Mouse (Mus musculus) neural tube, embryonic 14.5 days (tissue): Measurements from ENCODE around the gene Fkbp5. TPM values are rescaled to one million over a fixed set of nuclear protein-coding genes. Genes with fewer than 3 reads are reported as not detected.

Source experiments
- ATAC-seq: fragments of 200-750 bp; cut with Nextera tagmentation; 2 replicates; pipeline ENCODE4 v1.8.0; 2017; ENCODE audit warnings: low read depth, mild to moderate bottlenecking, moderate TSS enrichment, moderate library complexity
- H3K27ac ChIP-seq: fragments of 300-500 bp; sonication (generic); 2 replicates; pipeline ENCODE4 v1.5.1; 2014; ENCODE audit warnings: low read depth, mild to moderate bottlenecking, control low read depth, low read length, moderate library complexity, mixed read lengths
- H3K27me3 ChIP-seq: fragments of 300-500 bp; sonication (generic); 2 replicates; pipeline ENCODE4 v1.6.1; 2014; ENCODE audit warnings: low read length; ENCODE audit not compliant: control insufficient read depth, insufficient read depth
- H3K36me3 ChIP-seq: fragments of 300-500 bp; sonication (generic); 2 replicates; pipeline ENCODE4 v1.6.1; 2014; ENCODE audit warnings: low read length, mixed read lengths; ENCODE audit not compliant: control insufficient read depth, insufficient read depth
- H3K4me1 ChIP-seq: fragments of 300-500 bp; sonication (generic); 2 replicates; pipeline ENCODE4 v1.6.1; 2014; ENCODE audit warnings: low read length; ENCODE audit not compliant: control insufficient read depth, insufficient read depth
- H3K4me2 ChIP-seq: fragments of 300-500 bp; sonication (generic); 2 replicates; pipeline ENCODE4 v1.6.1; 2014; ENCODE audit warnings: mild to moderate bottlenecking, low read depth, low read length, control low read depth
- H3K4me3 ChIP-seq: fragments of 300-500 bp; sonication (generic); 2 replicates; pipeline ENCODE4 v1.5.1; 2014; ENCODE audit warnings: low read depth, low read length, control low read depth, mixed read lengths
- H3K9ac ChIP-seq: fragments of 300-500 bp; sonication (generic); replicated peaks from 2 replicates; pipeline ENCODE4 v1.6.1; 2014; ENCODE audit warnings: low read depth, mild to moderate bottlenecking, control low read depth, low read length, mixed read lengths
- H3K9me3 ChIP-seq: fragments of 300-500 bp; sonication (generic); 2 replicates; pipeline ENCODE4 v1.6.1; 2016; ENCODE audit warnings: low read length; ENCODE audit not compliant: control insufficient read depth
- WGBS: fragments of 180-500 bp; shearing (Covaris S2); extraction: QIAGEN DNeasy Blood & Tissue Kit; methylation state at CpG from one replicate; pipeline ENCODE4 v1.1.7; 2014; 5-methylcytosine and 5-hydroxymethylcytosine counted together
- polyA plus RNA-seq: library from polyadenylated mRNA; unstranded; fragments of >200 nt; fragmentation: Nextera tagmentation; extraction: Ambion mirVana; gene quantifications from 2 replicates; pipeline ENCODE4 v1.2.1, GENCODE M21; 2014

The Fkbp5 gene
- polyA plus RNA-seq, 1 experiment from 2014 or later: 11.1 TPM

DNA sequence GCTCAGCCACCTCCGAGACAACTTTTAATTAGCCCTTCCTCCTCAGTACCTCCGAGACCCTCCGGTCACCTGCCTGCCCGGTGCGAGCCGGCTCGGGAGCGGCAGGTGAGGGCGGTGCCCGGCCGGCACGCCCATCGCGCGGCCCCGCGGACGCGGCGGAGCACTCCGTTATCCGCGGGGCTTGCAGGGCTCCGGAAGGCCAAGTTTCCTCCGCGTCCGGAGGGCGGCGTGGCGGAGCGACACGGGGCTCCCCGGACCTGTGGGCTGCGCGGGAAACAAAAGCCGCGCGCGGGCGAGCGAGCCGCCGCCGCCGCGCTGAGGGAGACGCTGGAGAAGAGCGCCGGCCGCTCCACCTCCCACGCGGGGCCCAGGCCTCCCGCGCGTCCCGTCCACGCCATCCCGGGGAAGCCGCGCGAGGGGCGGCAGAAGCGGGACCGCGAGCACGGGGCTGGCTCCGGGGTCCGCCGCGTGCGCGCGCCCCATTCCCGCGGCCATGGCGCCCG is 31.8 kb downstream of the Fkbp5 start:
- H3K9me3 ChIP-seq: no peaks in the 10 kb centered on the region
- peak overlapping the region; percentile 82 for H3K9ac ChIP-seq
- WGBS: under 1% methylated on average over 38 of the region's 77 CpGs
- H3K27ac ChIP-seq: peak overlapping the region; percentile 84
- ATAC-seq: peak; percentile 65
- peak overlapping the region; percentile 72 for H3K4me2 ChIP-seq
- H3K27me3 ChIP-seq: no peaks in the 10 kb centered on the region
- no peaks in the 10 kb centered on the region for H3K36me3 ChIP-seq
- 0 out of 2 replicates have a peak, but pooled peaks cover 6% of the 10 kb centered on the region for H3K4me1 ChIP-seq
- H3K4me3 ChIP-seq: peak overlapping the region; percentile 80

DNA sequence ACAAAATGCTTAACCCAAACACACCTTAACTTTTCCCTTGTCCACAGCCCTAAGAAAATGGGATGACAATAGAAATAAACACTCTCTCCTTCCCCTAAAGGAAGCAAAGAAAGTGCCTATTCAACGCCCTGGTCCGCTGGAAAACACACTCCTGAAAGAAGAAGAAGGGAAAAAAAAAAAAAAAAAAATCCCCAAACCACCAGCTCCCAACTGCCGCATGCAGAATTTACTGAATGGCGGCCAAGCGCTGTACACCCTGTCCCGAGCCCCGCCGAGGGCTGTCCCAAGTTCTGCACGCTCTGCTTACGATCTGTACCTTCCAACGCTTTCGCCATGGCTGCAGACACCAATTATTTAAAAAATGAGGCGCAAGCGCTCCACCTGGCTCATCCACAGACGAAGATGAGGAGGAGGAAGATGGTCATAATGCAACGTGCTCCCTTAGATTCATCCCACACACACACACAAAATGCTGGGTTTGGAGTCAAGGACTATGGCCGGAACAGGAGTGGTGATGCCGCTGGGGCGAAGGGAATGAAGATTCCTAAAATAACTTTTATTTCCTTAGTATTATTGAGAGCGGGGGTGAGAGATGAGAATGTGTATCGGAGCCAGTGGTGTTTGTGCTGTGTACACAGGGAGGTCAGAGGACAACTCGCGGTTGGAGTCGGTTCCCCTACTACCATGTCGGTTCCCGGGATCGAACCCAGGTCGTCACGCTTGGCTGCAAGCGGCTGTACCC is 32.5 kb downstream of the Fkbp5 start:
- H3K4me3 ChIP-seq: peak overlapping the region; percentile 80

DNA sequence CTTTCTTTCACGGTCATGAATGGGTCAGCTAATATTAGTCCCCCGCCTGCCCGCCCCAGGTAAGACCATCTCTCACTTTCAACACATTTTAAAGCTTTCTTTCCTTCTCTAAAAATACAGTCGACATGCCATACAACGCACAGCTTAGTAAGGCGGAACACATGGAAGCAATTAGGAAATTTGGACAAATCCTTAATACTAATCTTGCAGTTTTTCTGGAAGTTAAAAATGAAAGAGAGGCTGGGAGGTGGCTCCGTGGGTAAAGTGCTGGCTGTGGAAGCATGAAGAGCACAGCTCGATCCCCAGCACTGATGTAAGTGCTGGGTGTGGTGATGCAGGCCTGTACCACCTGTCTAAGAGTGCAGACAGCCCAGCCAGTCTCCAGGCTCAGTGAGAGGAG is 39.9 kb downstream of the Fkbp5 start:
- Histone ChIP-seq H3K36me3 (no peaks in the 10 kb centered on the region), H3K4me2 (no peak overlapping the region), H3K4me1 (no peaks in the 10 kb centered on the region), H3K9me3 (no peaks in the 10 kb centered on the region), H3K27ac (no peak overlapping the region), H3K4me3 (no peak overlapping the region), H3K27me3 (no peaks in the 10 kb centered on the region), H3K9ac (no peak overlapping the region)
- no peak for ATAC-seq
- 85% methylated on average over 8 of the region's 8 CpGs for WGBS

More for the DNA sequence above, 32.5 kb downstream of the Fkbp5 start:
- Histone ChIP-seq H3K36me3 (no peaks in the 10 kb centered on the region), H3K27ac (peak overlapping the region; percentile 84; the same call in 1 of the 2 replicates), H3K4me2 (peak overlapping the region; percentile 72), H3K27me3 (no peaks in the 10 kb centered on the region), H3K9me3 (no peaks in the 10 kb centered on the region), H3K4me1 (0 out of 2 replicates have a peak, but pooled peaks cover 6% of the 10 kb centered on the region), H3K9ac (peak overlapping the region; percentile 82)
- WGBS: 6% methylated on average over 30 of the region's 30 CpGs
- no peak for ATAC-seq

DNA sequence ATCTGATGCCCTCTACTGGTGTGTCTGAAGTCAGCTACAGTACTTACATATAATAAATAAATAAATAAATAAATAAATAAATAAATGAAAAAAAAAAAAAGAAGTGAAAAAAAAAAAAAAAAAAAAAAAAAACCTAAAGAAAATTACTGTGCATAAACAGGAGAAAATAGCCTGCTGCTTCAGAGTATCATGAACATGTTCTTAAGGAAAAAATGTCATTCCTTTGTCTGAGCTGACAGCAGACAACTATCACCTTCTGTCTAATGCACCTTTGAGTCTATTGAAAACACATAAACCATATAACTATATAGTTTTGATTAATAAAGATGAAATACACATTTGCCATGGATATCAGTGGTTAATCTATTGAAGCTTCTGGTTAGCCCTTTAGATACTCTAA is 40.9 kb downstream of the Fkbp5 start:
- Histone ChIP-seq H3K27me3 (no peaks in the 10 kb centered on the region), H3K27ac (no peak overlapping the region), H3K36me3 (no peaks in the 10 kb centered on the region), H3K4me3 (no peak overlapping the region), H3K4me2 (no peak overlapping the region), H3K4me1 (no peaks in the 10 kb centered on the region), H3K9ac (no peak overlapping the region), H3K9me3 (no peaks in the 10 kb centered on the region)
- ATAC-seq: no peak

DNA sequence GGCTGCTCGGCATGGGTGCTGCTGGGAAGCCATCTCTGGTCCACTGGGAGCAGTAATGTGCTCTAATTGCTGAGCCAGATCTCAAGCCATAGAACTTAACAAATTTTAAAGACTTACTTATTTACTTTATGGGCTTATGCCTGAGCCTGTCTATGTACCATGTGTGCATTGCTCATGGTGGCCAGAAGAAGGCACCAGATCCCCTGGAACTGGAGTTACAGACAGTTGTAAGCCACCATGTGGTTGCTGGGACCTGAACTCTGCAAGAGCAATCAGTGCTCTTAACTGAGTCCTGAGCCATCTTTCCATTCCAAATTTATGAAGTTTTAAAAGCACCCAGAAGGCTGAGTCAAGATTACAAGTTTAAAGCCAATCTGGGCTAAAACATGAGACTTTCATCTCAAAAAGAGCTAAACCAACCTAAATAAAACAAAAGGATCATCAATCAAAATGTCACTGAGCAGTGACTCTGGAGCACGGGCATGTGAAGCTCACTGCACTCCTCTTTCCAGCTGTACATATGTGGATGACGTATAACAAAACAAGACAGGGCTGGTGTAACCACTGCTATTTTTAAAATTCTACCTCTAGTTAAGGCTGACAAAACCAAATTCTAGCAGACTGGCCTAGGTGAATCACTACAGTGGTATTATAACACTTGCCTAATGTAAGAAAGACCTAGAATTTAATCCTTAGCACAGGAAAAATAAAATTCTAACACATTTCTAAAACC is 41.6 kb downstream of the Fkbp5 start:
- Histone ChIP-seq H3K9ac (no peak overlapping the region), H3K27ac (no peak overlapping the region), H3K9me3 (no peaks in the 10 kb centered on the region), H3K4me1 (no peaks in the 10 kb centered on the region), H3K4me3 (no peak overlapping the region), H3K27me3 (no peaks in the 10 kb centered on the region), H3K4me2 (no peak overlapping the region), H3K36me3 (no peaks in the 10 kb centered on the region)
- WGBS: 62% methylated on average over 3 of the region's 3 CpGs
- ATAC-seq: no peak

DNA sequence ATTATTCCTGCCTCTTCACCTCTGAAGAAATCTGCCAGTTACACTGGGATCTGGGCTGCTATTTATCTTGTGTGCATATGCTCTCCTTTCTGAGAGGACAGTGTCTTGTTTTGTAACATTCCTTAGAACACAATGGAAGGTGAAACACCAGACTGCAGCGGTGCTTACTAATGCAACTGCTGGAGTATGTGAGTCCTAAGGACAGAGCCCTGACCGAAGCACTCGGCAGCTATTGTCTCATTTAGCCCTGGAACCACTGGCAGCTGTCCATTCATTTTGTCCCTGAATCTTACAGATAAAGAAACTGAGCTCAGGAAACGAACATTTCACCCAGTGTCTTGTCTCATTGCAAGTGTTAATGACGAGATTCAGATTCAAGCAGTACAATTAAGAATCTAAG is 44.6 kb downstream of the Fkbp5 start:
- Histone ChIP-seq H3K9ac (no peak overlapping the region), H3K36me3 (no peaks in the 10 kb centered on the region), H3K27me3 (no peaks in the 10 kb centered on the region), H3K27ac (no peak overlapping the region), H3K4me2 (no peak overlapping the region), H3K4me1 (no peaks in the 10 kb centered on the region), H3K4me3 (no peak overlapping the region), H3K9me3 (no peaks in the 10 kb centered on the region)
- 55% methylated on average over 5 of the region's 5 CpGs for WGBS
- no peak for ATAC-seq

DNA sequence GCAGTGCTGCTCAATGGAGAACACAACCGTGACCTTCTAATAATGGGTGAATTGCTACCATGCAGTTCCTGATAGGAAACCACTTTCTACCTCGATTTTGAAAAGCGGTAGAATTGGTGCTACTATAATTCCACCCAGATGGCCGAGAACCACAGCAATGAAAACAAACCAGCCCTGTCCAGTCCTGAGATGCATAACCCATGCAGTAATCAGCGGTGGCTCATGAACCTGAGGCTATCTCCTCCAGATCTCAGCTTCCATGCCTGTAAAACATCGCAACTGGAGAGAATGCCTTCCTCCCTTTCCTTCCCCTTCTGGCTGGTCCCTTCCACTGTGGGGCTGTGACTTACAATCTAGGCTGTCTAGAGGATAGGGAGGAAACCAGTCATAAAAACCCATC is 46.5 kb downstream of the Fkbp5 start:
- H3K9ac ChIP-seq: no peak overlapping the region
- no peaks in the 10 kb centered on the region for H3K4me1 ChIP-seq
- H3K4me3 ChIP-seq: no peak overlapping the region
- no peaks in the 10 kb centered on the region for H3K9me3 ChIP-seq
- WGBS: 76% methylated on average over 6 of the region's 6 CpGs
- H3K4me2 ChIP-seq: no peak overlapping the region
- no peaks in the 10 kb centered on the region for H3K27me3 ChIP-seq
- no peaks in the 10 kb centered on the region for H3K36me3 ChIP-seq
- no peak for ATAC-seq
- H3K27ac ChIP-seq: no peak overlapping the region

DNA sequence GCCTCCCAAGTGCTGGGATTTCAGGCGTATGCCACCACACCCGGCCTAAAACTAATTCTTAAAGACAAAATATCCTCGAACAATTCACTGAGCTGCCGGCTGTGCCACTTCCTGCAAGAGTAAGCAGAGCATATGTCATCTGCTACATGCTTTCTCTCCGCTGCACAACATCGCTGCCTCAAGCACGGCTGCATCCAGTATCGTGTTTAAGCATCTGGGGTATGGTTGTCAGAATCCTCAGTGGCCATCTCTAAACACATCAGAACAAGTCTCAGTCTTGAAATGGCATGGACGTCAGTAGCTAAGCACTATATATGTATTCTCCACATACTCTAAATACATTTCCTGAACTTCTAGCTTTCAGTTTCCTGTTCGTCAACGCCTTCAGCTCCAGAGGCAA is 49.6 kb downstream of the Fkbp5 start:
- no peaks in the 10 kb centered on the region for H3K27me3 ChIP-seq
- WGBS: 70% methylated on average over 11 of the region's 11 CpGs
- H3K9me3 ChIP-seq: no peaks in the 10 kb centered on the region
- no peak overlapping the region for H3K9ac ChIP-seq
- H3K4me1 ChIP-seq: no peaks in the 10 kb centered on the region
- no peak for ATAC-seq
- no peaks in the 10 kb centered on the region for H3K36me3 ChIP-seq
- no peak overlapping the region for H3K4me2 ChIP-seq
- no peak overlapping the region for H3K4me3 ChIP-seq
- no peak overlapping the region for H3K27ac ChIP-seq

DNA sequence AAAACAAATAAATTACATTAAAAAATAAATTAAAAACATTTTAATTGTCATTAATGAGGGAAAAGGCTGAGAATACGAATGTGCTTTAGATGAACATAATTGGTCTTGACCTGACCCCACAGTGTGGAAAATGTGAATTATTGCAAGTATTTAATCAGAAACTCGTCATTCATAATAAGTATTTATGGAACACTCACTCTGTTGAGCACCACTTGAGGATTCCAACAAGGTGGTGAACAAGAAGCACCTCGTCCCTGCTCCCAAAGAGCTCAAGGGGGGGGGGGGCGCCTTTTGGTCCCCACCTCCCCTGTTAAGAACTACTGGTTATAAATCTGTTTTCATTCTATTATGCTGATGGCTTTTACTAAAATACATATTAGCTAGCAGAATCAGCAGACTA is 51.4 kb downstream of the Fkbp5 start:
- Histone ChIP-seq H3K9me3 (no peaks in the 10 kb centered on the region), H3K4me2 (no peak overlapping the region), H3K36me3 (no peaks in the 10 kb centered on the region), H3K4me3 (no peak overlapping the region), H3K9ac (no peak overlapping the region), H3K4me1 (no peaks in the 10 kb centered on the region), H3K27me3 (no peaks in the 10 kb centered on the region), H3K27ac (no peak overlapping the region)
- 84% methylated on average over 4 of the region's 4 CpGs for WGBS
- no peak for ATAC-seq
